Mouse (Mus musculus) layer of hippocampus, postnatal 10 days (tissue): ENCODE measurements at regions not wholly inside any gene's neighbourhood (a gene's known extent, or its start where the extent isn't known, plus 50 kb on each side); places are given as distances from the start of the nearest gene placed in this dataset.
A peak's percentile ranks its signal among the peaks of the same experiment; 100 is the strongest.

ENCODE experiments used
- DNase-seq, 2 experiments: peaks; one replicate each; pipeline ENCODE4 v3.0.0; 2021; ENCODE audit warnings: low spot score in 2 of 2

DNA sequence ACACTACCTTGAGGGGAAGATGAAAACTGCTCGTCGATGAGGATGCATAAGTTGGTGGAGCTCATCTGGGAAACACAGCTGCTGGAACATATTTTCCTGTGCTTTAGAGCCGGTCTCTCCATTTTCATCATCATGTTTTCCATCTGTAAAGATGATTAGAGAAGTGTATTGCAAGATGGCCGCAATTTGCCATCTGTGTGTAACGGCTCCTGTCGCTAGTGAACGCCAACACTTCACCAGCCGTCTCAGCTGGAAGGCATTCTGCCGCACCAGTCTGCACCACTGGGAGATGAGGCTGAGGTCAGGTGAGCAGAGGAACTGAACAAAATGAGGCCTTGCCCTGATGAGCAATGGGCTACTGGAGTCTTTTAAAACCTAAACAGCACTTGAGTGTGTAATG is 57.4 kb downstream of the Gm21962 start:
- DNase-seq, result peak in 1 of 2 experiments; percentile 35

- no peak for DNase-seq
Observed at GRCm38 (mm10) chr3:137729421-137729820, 58.1 kb downstream of the Gm21962 start.

GRCm38 (mm10) chr3:137737222-137737800 is 66.0 kb downstream of the Gm21962 start:
- DNase-seq, result no peak

GRCm38 (mm10) chr3:137741528-137741927 is 70.2 kb downstream of the Gm21962 start:
- DNase-seq, result peak in 1 of 2 experiments; percentile 4

DNA sequence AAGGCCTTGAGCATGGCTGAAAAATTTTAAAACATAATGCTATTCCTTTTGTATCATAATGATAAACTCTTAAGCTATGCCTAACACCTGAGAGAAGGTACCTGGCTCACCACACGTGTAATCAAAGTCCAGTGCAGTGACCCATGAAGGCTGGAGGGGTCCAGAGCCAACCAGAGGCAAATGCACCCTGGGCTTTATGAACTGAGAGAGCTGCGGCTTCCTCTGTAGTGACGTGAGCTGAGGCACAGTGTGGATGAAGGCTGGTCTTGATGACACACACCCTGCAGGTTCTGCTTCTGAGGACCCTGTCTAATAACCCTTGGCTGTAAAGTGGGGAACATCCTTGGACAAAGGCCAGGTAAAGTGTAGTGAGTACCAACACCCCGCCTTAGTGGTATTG is 70.8 kb downstream of the Gm21962 start:
- DNase-seq, result peak in 1 of 2 experiments; percentile 8

- DNase-seq, result no peak
Observed at GRCm38 (mm10) chr3:137751732-137752260, 80.5 kb downstream of the Gm21962 start.

DNA sequence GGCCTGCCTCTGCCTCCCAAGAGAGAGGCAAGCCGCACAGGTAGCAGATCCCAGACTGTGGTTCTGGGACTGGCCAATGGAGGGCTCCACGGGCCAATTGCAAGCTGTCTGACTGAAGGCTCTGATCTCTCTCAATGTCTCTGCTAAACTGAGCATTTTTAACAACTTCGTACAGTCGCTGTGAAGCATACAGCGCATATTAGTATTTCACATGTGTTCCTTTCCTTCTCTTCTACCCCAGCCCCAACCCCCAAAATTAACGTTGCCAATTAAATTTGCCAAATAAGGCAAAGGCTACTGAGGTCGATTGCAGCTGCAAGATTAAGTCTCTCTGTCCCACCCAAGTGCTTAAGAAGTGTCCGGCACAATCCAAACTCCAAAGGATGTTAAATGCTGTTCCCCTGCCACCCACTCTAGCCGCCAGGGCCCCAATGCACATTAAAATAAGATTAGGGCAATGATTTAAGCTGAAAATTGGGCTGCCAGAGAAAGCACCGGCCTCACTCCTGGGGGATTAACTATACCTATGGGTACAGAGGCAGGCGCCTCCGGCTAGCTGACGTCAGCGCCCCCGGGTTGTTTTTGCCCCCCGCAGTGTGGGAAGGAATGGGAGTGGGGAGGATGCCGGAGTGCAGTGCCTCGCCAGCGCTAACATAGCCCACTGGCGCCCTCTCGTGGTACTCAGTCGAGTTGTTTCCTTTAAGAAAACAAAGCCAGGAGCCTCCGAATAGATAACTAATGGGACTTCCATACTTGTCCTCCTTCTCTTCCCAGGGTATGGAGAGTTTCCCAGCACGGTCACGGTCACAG is 81.3 kb downstream of the Gm21962 start:
- peak; percentile 91 to 93 for DNase-seq

GRCm38 (mm10) chr3:137753257-137753654 is 81.9 kb downstream of the Gm21962 start:
- DNase-seq, result no peak

DNA sequence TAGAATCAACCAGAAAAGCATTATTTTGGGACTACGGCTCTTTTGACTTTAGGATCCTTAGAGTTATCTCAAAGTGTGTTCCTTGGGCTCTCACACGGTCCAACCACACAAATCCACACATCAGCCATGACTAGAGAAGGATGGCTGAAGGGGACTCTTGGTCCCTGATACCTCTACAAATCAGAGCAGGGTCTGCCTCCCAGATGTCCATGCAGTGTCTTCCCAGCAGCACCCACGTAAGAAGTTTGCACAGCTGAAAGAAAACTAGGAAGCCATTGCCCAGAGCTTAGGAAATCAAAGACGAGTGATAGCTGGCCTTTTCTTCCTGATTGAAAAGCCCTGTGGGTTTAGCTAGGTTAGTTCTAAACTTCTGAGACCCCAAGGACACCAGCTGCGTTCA is 84.1 kb downstream of the Gm21962 start:
- DNase-seq, result no peak

GRCm38 (mm10) chr3:137762213-137762884 is 91.0 kb downstream of the Gm21962 start:
- DNase-seq, result no peak

- no peak for DNase-seq
Observed at GRCm38 (mm10) chr3:137763406-137763805, 92.1 kb downstream of the Gm21962 start.

DNA sequence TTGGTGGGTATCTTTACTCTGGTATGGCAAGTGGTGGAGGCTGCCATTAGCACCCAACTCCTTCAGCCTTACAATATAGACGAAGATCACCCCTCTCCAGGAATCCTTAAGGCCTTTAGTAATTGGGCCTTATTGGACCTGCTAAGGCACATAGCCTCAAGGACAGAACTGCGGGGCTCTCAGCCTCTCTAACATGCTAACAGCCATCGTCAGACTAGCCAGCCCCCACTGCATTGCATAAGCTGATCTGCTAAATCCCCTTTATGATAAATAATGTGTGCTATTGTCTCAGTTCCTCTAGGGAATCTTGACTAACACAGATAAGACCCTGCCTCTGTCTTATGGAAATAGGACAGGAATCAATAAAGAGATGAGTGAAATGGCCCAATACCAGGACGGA is 95.7 kb upstream of the H2afz start:
- no peak for DNase-seq

DNA sequence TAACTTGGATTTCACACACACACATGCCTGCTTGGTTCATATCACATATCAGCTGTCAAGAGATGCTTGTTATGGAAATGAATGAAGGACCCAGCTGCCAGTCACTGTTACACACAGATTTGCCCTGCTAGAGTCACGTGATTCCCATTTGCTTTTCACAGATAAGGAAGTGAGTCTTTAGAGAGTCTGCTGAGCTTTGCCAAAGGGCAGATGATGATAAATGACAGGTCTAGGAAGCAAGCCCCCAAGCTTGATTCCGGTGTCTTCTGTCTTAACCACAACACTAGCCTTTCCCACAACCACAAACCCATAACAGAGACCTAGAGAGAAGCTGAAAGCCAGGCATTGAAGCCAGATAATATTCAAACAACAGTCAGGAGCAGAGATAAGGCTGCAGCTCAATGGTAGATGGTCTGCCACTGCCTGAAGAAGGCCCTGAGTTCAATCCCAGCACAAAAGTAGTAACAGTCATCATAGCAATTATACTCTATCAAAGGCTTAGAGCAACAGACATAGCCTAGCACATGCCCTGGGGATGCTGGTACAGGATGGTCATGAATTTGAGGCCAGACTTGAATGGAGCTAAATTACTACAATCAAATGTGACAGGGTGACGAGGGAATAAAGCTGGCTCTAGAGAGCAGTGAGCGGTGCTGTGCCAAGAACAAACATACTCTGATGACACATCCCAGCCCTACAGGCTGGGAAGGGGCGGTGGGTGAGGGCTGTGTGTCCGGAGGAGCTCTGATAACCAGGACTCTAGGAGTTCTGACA is 89.0 kb upstream of the H2afz start:
- no peak for DNase-seq

DNA sequence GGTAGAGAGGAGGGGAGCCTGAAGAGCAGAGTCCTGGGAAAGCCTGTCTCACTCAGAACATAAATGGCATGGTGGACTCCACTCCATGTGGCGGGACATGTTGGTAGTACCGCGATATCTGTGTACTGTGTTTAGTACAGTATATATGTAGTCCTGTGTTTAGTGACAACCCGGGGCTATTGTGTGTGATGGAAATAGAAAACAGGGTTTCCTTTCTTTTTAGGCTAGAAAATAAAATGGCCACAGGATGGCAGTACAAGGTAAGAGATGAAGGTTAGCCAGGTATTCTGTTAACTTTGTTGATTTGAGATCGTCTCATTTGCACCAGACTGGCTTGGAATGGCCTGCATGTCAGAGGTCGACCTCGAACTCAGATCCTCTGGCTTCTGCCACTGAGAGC is 86.2 kb upstream of the H2afz start:
- DNase-seq, result peak; percentile 32 to 56

- no peak for DNase-seq
Observed at GRCm38 (mm10) chr3:137780029-137780428, 84.3 kb upstream of the H2afz start.

DNA sequence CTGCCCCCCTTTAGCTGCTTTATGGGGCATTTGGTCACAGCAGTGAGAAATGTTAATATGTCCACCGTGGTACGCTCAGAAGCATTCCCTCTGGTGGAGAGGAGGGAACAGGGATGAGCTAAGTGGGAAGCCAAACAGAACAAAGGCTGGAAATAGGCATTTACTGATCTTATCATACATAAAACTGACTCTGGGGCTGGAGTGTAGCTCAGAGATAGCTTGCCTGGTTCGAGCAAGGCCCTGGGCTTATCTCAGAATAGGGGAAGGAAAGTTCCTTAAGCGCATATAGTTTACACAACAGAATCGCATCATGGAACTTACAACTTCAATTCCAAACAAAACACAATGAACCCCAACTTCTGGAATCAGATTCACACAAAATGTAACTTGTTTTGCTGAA is 81.5 kb upstream of the H2afz start:
- no peak for DNase-seq

- DNase-seq, result no peak
Observed at GRCm38 (mm10) chr3:137783937-137784911, 80.1 kb upstream of the H2afz start.

DNA sequence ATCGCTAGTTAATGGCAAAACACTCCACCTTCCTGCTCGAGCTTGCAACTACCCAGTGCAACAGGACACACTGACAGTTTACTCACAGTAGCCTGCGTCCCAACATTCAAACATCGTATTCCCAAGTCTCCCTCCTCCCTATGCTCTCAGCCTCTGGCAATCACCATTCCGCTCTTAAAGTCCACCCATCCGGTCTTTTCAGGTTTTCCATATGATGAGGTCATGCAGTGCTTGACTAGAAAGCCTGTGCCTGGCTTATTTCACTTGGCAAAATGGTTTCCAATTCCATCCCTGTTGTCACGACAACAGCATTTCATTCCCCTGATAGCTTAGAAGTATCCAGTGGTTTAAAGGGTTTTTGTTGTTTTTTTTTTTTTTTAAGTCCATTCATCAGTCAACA is 79.1 kb upstream of the H2afz start:
- DNase-seq, result no peak

DNA sequence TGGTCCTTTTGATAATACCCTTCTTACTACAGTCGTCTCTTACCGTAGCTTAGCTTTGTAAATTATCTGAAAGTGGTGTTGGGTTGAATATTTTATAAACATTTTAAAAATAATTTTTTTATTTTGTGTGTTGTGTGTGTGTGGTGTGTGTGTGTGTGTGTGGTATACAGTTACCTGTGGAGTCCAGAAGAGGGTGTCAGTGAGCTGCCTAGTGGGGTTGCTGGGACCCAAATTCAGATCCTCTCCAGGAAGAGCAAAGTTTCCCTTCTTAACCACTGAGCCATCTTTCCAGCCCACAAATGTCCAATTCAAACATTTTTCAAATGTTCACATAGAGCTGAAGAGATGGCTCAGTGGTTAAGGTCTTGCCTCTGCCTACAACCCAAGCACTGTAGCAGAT is 78.4 kb upstream of the H2afz start:
- DNase-seq, result no peak

- no peak for DNase-seq
Observed at GRCm38 (mm10) chr3:137789671-137790070, 74.6 kb upstream of the H2afz start.
